Mouse (Mus musculus): ENCODE measurements at regions not wholly inside any gene's neighbourhood (a gene's known extent, or its start where the extent isn't known, plus 50 kb on each side); places are given as distances from the start of the nearest gene placed in this dataset.

- TF ChIP-seq POLR2A (IDR thresholded peaks at IDR 0.05; ENCODE audit: borderline replicate concordance, extremely low read depth, insufficient read depth, insufficient read length, poor library complexity, severe bottlenecking) (no peak), CTCF (IDR thresholded peaks at IDR 0.05; ENCODE audit: borderline replicate concordance, extremely low read depth, insufficient read depth, insufficient read length) (no peak)
Observed at GRCm38 (mm10) chr12:71397456-71397855, 87.8 kb downstream of the Dact1 start.

Data from brain, embryonic 14.5 days (tissue).